Mouse (Mus musculus) layer of hippocampus, postnatal 25 days (tissue): ENCODE results near the gene Tbc1d8. TPM values are rescaled to one million over a fixed set of nuclear protein-coding genes. Genes with fewer than 3 reads are reported as not detected.

Experiments used
- DNase-seq, 2 experiments: peaks; one replicate each; pipeline ENCODE4 v3.0.0; 2022; ENCODE audit warnings: mixed read lengths in 2 of 2, low spot score in 1 of 2; ENCODE audit errors: extremely low spot score in 1 of 2
- total RNA-seq, 2 experiments: library from RNA; stranded (reverse); gene quantifications; 2 replicates each; pipeline ENCODE4 v1.2.3; 2021

Gene Tbc1d8
- total RNA-seq = 10 to 100 TPM; 11.4 to 12.7 TPM

DNA sequence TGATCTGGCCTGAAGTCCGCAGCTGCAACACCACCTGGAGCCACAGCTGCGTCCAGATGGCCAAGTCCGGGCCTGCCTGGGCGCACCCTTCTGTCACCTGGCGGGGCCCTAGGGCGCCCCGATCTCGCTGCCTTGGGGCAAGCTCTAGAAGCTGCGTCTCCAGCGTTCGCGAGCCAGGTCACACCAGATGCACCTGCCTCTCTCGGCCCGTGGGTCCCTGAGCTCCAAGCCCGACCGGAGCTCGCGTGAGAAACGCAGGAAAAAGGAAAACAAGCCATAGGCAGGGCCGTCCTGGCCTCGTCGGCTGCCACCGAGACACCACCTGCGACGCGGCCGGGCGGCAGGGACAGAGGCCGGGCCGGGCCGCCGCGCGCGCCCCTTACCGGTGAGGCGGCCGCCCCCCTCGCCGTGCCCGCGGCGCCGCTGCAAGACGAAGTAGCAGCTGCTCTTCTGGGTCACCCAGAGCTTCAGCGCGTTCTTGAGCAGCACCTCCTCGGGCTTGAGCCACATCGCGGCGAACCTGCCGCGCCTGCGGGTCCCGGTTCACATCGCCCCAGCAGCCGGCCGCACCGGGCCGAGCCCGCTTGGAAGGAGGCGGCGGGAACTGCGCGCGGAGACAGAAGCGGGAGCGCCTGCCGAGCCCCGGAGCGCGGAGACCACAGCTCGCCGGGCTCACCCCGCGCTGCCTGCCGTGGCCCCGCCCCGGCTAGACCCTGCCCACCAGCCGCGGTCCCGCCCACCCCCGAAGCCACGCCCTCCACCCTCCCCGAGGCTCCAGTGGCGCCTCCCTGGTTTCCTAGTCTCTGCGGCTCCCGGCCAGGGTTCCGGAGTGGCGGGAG is at the start of gene Tbc1d8:
Gene Tbc1d8 (minus strand): TSS at position 699 of the 839 bp plus-strand sequence.
- DNase-seq = peak; percentile 69 to 70

DNA sequence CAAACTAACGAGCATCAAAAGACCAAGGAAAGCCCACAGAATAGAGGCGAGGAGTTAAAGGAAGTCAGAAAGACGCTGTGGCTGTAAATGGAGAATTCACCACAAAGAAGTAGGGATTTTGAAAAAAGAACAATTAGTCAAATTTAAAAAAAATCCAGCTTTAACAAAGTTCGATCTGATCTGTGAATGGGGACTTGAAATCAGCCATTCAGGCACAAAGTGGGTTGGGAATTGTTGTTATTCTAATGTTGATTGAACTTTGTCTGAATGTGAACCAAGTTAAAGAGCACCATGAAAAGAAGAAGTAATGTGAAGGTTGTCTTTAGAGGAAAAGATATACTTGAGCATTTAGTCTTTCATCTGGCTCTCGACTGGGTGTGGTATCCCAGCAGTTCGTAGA is 49.8 kb upstream of the Tbc1d8 start:
- DNase-seq = no peak

- DNase-seq = peak; percentile 46 to 79
Observed at GRCm38 (mm10) chr1:39527432-39527831, 48.9 kb upstream of the Tbc1d8 start.

- no peak for DNase-seq
Observed at GRCm38 (mm10) chr1:39526371-39527167, 48.0 kb upstream of the Tbc1d8 start.

GRCm38 (mm10) chr1:39525763-39526162 is 47.2 kb upstream of the Tbc1d8 start:
- DNase-seq = no peak

- no peak for DNase-seq
Observed at GRCm38 (mm10) chr1:39522519-39522918, 44.0 kb upstream of the Tbc1d8 start.

- no peak for DNase-seq
Observed at GRCm38 (mm10) chr1:39521326-39521725, 42.8 kb upstream of the Tbc1d8 start.

GRCm38 (mm10) chr1:39515303-39515991 is 36.9 kb upstream of the Tbc1d8 start:
- no peak for DNase-seq

DNA sequence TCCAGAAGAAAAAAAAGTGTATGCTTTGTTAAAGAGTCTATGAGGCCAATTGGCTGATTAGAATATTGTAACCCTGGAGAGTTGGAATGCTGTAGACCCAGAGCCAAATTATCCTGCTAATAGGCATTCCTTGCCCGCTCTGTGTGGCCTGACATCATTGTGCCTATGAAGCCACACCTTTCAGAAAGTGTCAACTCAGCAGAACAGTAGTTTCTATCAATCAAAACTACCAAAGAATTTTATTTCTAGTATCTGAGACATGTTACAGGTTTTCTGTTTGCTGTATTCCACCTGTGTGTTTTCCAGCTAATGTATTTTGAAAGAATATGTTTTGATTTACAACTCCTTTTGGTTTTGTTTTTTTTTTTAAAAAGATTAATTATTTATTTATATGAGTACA is 33.6 kb upstream of the Tbc1d8 start:
- DNase-seq = no peak

DNA sequence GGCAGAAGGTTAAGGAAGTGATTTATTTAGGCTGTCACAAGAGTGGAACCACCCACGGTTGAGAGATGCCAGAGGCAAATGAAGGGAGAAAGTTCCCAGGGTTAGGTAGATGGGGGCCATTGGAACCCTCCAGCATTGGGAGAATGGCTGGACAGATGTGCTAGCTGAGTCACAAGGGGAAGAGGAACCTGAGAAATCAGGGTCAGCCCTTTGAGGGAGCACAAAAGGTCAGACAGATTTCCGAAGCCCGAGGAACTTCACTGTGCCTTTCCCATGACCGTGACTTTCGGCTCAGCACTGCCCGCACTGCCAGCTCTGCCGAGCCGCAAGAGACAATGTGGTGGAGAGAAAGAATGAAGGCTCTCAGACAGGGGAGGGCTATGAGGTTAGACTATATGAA is 33.2 kb upstream of the Tbc1d8 start:
- no peak for DNase-seq

- no peak for DNase-seq
Observed at GRCm38 (mm10) chr1:39505600-39505999, 27.0 kb upstream of the Tbc1d8 start.

- DNase-seq = no peak
Observed at GRCm38 (mm10) chr1:39504261-39504660, 25.7 kb upstream of the Tbc1d8 start.

DNA sequence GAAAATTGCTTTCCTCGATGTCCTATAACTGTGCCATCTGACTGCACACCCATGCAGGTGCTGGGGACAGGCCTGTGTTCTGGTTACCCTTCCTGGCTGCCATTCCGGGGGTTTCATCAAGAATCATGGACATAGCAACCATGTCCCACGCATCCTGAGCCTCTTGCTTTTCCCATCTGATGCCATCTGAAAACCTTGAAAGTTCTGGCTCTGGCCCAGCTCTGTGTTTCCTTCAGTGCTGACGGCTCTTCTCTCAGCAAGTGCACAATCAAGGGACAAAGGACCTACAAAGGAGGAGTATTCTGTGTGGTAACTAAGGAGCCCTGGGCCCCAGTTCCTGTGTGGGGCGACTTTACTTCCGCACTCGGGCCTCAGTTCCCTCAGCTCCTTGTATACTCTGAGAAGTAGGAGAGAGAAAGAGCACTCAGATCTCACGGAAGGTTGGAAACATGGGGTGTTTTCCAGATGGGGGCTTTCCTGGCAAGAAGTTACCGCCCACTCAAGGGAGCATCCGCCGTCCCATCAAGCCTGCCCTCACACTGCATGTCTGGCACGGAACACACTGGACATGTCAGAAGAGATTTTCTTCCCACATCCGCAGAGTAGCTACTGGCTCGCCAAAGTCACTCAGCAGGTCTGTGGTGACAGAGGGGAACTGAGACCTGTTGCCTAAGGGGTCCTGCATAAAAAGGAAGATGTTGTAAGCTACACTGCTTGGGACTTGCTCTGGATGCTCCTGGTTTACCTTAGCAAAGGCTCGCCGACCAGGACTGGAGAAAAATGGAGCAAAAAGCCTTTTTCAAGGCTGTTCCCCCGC is 24.5 kb upstream of the Tbc1d8 start:
- peak in 1 of 2 experiments; percentile 20 for DNase-seq

- no peak for DNase-seq
Observed at GRCm38 (mm10) chr1:39499485-39499941, 21.0 kb upstream of the Tbc1d8 start.

- no peak for DNase-seq
Observed at GRCm38 (mm10) chr1:39497748-39498147, 19.2 kb upstream of the Tbc1d8 start.

DNA sequence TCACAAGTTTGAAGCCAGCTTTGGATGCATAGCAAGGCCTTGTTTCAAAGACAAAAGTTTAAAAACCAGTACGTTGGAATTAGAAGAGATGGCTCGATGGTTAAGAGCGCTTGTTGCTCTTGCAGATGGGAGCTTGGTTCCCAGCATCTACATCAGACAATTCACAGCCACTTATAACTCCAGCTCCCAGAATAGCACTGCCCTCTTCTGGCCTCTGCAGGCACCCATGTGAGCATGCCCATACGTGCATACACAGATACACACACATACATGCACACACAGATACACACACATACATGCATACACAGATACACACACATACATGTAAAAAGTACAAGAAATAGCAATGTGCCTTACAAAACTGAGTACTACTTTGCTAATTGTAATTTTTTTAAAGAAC is 18.4 kb upstream of the Tbc1d8 start:
- DNase-seq = no peak

- DNase-seq = no peak
Observed at GRCm38 (mm10) chr1:39493664-39494063, 15.1 kb upstream of the Tbc1d8 start.

DNA sequence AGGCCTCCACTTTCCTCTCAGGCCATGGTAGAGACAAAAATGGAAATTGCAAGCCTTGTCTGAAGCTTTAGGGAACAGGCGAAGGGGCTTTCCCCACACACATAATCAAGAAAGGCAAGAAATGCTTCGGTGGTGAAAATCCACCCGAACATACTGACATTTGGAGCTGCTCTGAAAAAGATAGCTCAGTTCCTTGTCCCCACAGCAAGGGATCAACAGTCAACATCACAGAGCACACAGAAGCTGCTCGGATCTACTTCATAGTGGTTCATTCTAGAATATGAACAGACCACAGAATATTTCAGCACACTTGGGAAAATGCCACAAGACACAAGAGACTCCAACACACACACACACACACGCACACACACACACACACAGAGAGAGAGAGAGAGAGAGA is 14.6 kb upstream of the Tbc1d8 start:
- DNase-seq = no peak

- DNase-seq = no peak
Observed at GRCm38 (mm10) chr1:39487370-39487769, 8.8 kb upstream of the Tbc1d8 start.
